Mouse (Mus musculus) left cerebral cortex, postnatal 10 days (tissue): ENCODE measurements around the gene Gm13101. TPM values are rescaled to one million over a fixed set of nuclear protein-coding genes. Genes with fewer than 3 reads are reported as not detected.
"Not testable (repeated sequence)": the region's sequence is repeated elsewhere in the genome, so short reads cannot be mapped to it uniquely, and the experiment has no call there.

Experiments used
- DNase-seq, 2 experiments: peaks; one replicate each; pipeline ENCODE4 v3.0.0; 2021 to 2022; ENCODE audit warnings: low spot score in 2 of 2, mixed read lengths in 1 of 2; ENCODE audit errors: extremely low spot score in 1 of 2
- intact Hi-C: fragments of 180-260 bp; cut with DNase I; formaldehyde crosslinking; loops from one replicate; pipeline ENCODE4 v1.15.1; 2025
- total RNA-seq, 2 experiments: library from RNA; stranded (reverse); gene quantifications; 2 replicates each; pipeline ENCODE4 v1.2.3; 2021

Gm13101 gene
- not detected for total RNA-seq

DNA sequence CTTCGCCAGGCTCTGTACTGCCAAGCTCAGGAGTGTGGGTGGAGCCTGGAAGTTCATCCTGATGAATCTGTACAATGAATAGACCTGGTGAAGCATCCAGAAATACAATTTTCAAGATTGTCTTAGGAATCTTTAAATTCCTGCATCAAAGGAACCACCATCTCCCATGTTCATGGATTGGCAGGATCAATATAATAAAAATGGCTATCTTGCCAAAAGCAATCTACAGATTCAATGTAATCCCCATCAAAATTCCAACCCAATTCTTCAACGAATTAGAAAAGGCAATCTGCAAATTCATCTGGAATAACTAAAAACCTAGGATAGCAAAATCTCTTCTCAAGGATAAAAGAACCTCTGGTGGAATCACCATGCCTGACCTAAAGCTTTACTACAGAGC is at the start of gene Gm13101:
Gene Gm13101, minus strand, starts transcription at position 101 of the 400 bp plus-strand sequence.
- DNase-seq, intact Hi-C loops: not testable (repeated sequence)

DNA sequence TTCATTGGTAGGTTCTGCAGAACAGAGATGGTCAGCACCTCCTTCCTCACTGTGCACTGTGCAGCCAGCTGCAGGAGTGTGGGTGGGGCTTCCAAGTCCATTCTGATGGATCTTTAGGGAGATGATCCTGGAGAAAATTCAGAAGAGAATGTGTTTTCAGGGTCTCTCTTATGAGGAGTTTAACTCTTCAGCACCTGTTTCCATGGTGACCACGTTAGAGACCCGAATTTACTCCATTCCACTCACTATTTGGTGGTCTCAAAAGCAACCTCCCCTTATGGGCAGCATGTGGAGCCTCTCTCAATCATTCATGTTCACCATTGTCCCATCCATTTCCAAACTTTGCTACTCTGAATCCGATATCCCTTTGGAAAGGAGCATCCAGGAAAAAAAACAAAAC is 27.5 kb upstream of the Gm13101 start, which contains the start of gene Pramef17:
Gene Pramef17, minus strand, starts transcription at position 101 of the 400 bp plus-strand sequence.
- intact Hi-C loops, DNase-seq: not testable (repeated sequence)

DNA sequence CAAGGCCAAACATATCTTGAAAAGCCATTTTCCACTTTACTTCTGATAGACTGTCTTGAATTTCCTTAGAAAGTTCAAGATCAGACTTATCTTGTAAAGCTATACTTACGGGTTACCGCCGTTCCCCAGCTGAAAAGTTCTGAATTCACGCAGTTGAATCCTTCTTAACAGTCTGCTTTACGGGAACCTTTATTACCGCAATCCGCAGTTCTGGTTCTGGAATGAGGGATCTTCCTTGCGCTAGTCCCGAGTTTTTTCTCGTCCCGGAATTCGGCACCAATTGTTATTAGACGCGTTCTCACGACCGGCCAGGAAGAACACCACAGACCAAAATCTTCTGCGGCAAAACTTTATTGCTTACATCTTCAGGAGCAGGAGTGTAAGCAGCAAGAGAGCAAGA is 21.4 kb upstream of the Gm13101 start:
- intact Hi-C loops = not testable (repeated sequence)

DNA sequence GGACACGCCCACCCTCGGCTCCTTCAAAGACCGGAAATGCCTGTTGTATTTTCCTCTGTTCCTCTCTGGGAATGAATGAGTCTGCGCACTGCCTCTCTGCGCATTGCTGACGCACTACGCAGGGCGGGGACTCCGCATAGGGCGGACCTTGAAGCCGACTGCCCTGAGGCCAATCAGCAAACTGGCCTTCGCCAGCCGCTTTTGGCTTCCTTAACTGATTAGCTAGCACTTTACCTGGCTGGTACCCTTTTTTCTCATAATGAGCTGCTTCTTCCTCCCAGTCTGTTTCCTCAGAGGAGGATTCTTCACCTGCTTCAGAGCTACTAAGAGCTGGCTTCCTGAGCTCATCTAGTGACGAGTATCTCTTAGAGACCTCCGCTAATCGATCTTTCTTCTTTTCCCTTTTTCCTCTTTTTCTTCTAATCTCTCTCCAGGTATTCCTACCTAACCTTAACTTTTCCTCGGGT is 20.8 kb upstream of the Gm13101 start:
- intact Hi-C loops = not testable (repeated sequence)
- DNase-seq = peak in 1 of 2 experiments; percentile 69

More for the DNA sequence above, 21.4 kb upstream of the Gm13101 start:
- DNase-seq = peak; percentile 73 to 74

DNA sequence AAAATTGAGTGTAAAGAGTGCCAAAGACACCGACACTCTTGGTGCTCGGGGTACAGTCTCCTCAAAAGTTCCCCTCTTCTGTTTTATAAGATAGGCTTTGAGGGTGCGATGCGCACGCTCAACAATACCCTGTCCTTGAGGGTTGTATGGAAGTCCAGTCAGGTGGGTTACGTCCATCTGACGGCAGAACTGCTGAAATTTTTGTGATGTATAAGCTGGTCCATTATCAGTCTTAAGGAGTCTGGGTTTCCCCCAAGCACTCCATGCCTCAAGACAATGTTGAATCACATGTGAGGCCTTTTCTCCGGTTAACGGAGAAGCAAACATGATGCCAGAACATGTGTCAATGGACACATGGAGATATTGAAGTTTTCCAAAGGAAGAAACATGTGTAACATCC is 19.0 kb upstream of the Gm13101 start:
- DNase-seq = peak; percentile 14 to 21
- intact Hi-C loops = not testable (repeated sequence)

DNA sequence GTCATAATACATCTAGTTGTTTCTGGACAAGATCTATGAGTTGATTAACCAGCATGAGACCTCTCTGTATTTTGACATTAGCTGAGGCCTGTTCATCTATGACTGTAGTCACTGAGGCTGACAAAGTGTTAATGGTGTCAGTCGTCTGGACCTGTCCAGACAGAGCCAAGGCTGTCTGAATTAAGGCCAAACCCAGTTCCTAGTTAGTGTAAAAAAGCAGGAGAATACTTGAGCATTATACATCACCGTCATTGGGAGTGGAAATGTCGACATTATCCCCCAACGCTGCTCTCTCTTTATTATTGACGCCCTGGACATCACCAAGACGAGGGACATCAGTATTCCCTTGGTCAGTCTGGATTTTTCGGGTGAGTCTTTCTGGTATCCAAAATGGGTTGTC is 18.4 kb upstream of the Gm13101 start:
- intact Hi-C loops = not testable (repeated sequence)
- peak in 1 of 2 experiments; percentile 9 for DNase-seq

DNA sequence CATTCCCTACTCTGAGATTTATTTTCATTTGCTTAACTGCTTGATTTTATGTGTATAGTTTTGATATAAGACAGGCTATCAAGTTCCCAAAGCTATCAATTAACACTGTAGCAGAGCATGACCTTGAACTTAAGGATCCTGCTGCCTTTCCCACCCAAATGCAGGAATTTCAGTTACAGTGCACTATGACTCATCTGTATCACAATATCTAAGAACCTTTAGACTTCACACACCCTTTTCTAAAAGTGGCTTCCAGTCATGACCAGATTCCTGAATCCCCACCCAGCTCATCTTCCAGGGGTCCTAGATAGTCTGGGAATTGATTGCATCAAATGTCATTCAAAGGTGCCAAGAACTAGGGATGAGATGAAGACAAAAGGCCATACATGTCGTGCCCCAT is 16.7 kb upstream of the Gm13101 start:
- intact Hi-C loops, DNase-seq: not testable (repeated sequence)

DNA sequence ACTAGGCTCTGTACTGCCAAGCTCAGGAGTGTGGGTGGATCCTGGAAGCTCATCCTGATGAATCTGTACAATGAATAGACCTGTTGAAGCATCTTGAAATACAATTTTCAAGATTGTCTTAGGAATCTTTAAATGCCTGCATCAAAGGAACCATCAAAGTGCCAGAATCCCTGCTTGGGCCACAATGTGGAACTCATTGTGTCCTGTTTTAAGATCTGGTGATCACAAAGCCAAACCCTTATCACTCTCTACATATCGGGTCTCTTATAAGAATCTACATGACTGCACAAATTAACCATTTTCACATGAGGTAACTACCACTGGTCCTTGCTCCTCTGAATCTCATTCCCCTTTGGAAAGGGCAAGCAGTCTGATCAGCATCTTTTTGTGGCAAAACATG is 15.8 kb downstream of the Gm13101 start, which contains the start of gene Pramef25:
Gene Pramef25, minus strand, starts transcription at position 101 of the 400 bp plus-strand sequence.
- intact Hi-C loops, DNase-seq: not testable (repeated sequence)

Other genes with a start within 250 kb of the Gm13101 start
- gene Gm13078, start 247.5 kb downstream of the Gm13101 start, total RNA-seq = not detected
- gene Gm13023, start 177.6 kb downstream of the Gm13101 start, total RNA-seq = not detected
- not detected for gene Gm13084, start 150.9 kb downstream of the Gm13101 start, total RNA-seq
- not detected for gene Gm13103, start 120.5 kb downstream of the Gm13101 start, total RNA-seq
- not detected for gene Pramef6, start 66.6 kb downstream of the Gm13101 start, total RNA-seq
- gene Pramef25, start 15.9 kb downstream of the Gm13101 start, total RNA-seq = not detected
- gene Pramef17, start 27.4 kb upstream of the Gm13101 start, total RNA-seq = not detected
- gene Pramel4, start 92.2 kb upstream of the Gm13101 start, total RNA-seq = not detected
- gene Gm13102, start 139.5 kb upstream of the Gm13101 start, total RNA-seq = not detected
- gene Oog3, start 195.7 kb upstream of the Gm13101 start, total RNA-seq = not detected
- not detected for gene Oog2, start 223.8 kb upstream of the Gm13101 start, total RNA-seq
- not detected for gene C87977, start 246.4 kb upstream of the Gm13101 start, total RNA-seq